Mouse (Mus musculus) induced T-regulatory cell, adult 2 months (primary cell): ENCODE results near the gene H1foo.

Experiments used
- DNase-seq: peaks from one replicate; pipeline ENCODE4 v3.0.0-alpha.2; 2012; ENCODE audit warnings: low read depth

H1foo gene

GRCm38 (mm10) chr6:115944638-115945037 is at the start of gene H1foo:
Gene H1foo (plus strand): TSS chr6:115944938.
- no peak for DNase-seq

GRCm38 (mm10) chr6:115896346-115896745 is 48.4 kb upstream of the H1foo start:
- no peak for DNase-seq

GRCm38 (mm10) chr6:115897117-115897516 is 47.6 kb upstream of the H1foo start:
- DNase-seq, result no peak

- no peak for DNase-seq
Observed at GRCm38 (mm10) chr6:115897926-115898520, 46.7 kb upstream of the H1foo start.

GRCm38 (mm10) chr6:115901062-115901461 is 43.7 kb upstream of the H1foo start:
- DNase-seq, result peak; percentile 51

GRCm38 (mm10) chr6:115901489-115901931 is 43.2 kb upstream of the H1foo start:
- DNase-seq, result no peak

- no peak for DNase-seq
Observed at GRCm38 (mm10) chr6:115902545-115902944, 42.2 kb upstream of the H1foo start.

GRCm38 (mm10) chr6:115905568-115905967 is 39.2 kb upstream of the H1foo start:
- DNase-seq, result no peak

GRCm38 (mm10) chr6:115906455-115906854 is 38.3 kb upstream of the H1foo start:
- DNase-seq, result no peak

- no peak for DNase-seq
Observed at GRCm38 (mm10) chr6:115906871-115907270, 37.9 kb upstream of the H1foo start.

- DNase-seq, result no peak
Observed at GRCm38 (mm10) chr6:115908421-115908982, 36.2 kb upstream of the H1foo start.

- DNase-seq, result no peak
Observed at GRCm38 (mm10) chr6:115909052-115909451, 35.7 kb upstream of the H1foo start.

GRCm38 (mm10) chr6:115909940-115910339 is 34.8 kb upstream of the H1foo start:
- no peak for DNase-seq

- DNase-seq, result no peak
Observed at GRCm38 (mm10) chr6:115911763-115912162, 33.0 kb upstream of the H1foo start.

GRCm38 (mm10) chr6:115913482-115913881 is 31.3 kb upstream of the H1foo start:
- DNase-seq, result no peak

- no peak for DNase-seq
Observed at GRCm38 (mm10) chr6:115914511-115915202, 30.1 kb upstream of the H1foo start.

GRCm38 (mm10) chr6:115915601-115916445 is 28.9 kb upstream of the H1foo start:
- DNase-seq, result no peak

GRCm38 (mm10) chr6:115916611-115917010 is 28.1 kb upstream of the H1foo start:
- DNase-seq, result no peak

- no peak for DNase-seq
Observed at GRCm38 (mm10) chr6:115918615-115919014, 26.1 kb upstream of the H1foo start.

- no peak for DNase-seq
Observed at GRCm38 (mm10) chr6:115919876-115920275, 24.9 kb upstream of the H1foo start.

GRCm38 (mm10) chr6:115924829-115925228 is 19.9 kb upstream of the H1foo start:
- no peak for DNase-seq

GRCm38 (mm10) chr6:115926416-115926815 is 18.3 kb upstream of the H1foo start:
- DNase-seq, result no peak
